Mouse (Mus musculus): Measurements from ENCODE around the gene Kctd20. TPM values are rescaled to one million over a fixed set of nuclear protein-coding genes. Genes with fewer than 3 reads are reported as not detected.

The Kctd20 gene
- polyA plus RNA-seq, 1 experiment: 77.9 TPM

DNA sequence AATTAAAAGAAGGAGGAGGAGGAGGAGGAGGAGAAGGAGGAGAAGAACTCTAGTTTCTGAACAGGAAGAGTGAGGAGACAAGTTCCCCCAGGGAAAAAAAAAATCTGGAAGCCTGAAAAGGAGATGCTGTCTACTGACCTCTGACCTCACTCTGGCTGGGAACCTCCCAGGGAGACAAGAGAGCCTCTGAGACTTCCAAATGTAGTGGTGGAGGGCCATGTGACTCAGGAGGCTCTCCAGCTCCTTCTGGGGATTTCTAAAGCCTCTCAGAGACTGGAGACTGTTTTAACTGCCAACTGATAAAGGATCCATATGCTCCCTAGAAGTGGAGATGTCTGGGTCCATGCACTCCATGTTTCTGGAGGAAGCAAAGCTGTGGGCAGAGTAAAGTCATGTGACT, 62.5 kb downstream of the Kctd20 start:
- no peaks in the 10 kb centered on the region for H3K27me3 ChIP-seq (ENCODE audit: control insufficient read depth, insufficient read depth, low read length, poor library complexity, severe bottlenecking)
- no peaks in the 10 kb centered on the region for H3K36me3 ChIP-seq (ENCODE audit: control insufficient read depth, insufficient read depth, low read length, poor library complexity, severe bottlenecking)
- H3K9me3 ChIP-seq (replicated peaks; ENCODE audit: control insufficient read depth, insufficient read depth, low read length, poor library complexity, severe bottlenecking): no peaks in the 10 kb centered on the region
- peaks cover 4% of the 10 kb centered on the region for H3K4me1 ChIP-seq (ENCODE audit: control insufficient read depth, insufficient read depth, low read length)
- H3K27ac ChIP-seq (ENCODE audit: insufficient read depth, low read length): peak overlapping the region; percentile 79
- no peak for TF ChIP-seq POLR2A (IDR thresholded peaks at IDR 0.05; ENCODE audit: insufficient read depth, low read length)
- TF ChIP-seq CTCF (IDR thresholded peaks at IDR 0.05; ENCODE audit: low read depth, low read length): no peak
- TF ChIP-seq EP300 (IDR thresholded peaks at IDR 0.05; ENCODE audit: insufficient read depth, low read depth, low read length): no peak
- no peak overlapping the region for H3K9ac ChIP-seq (ENCODE audit: low read depth, poor library complexity, severe bottlenecking)
- H3K4me3 ChIP-seq (ENCODE audit: low read depth, low read length): no peak overlapping the region

DNA sequence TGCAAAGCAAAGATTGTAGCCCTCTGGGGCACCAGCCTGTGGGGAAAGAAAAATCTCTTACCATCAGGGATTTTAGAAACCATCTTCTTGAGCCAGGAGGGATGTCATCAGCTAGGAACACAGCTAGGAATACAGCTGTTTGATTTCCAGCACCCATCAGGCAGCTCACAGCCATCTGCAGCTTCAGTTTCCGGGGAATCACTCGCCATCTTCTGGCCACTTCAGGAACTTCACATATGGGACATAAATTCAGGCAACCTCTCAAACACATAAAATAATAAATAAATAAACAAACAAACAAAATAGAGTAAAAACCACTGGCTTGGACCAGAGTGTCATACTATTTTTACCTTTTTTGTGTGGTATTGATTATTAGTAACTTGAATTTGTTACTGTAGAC, 63.9 kb downstream of the Kctd20 start:
- peaks cover 4% of the 10 kb centered on the region for H3K4me1 ChIP-seq (ENCODE audit: control insufficient read depth, insufficient read depth, low read length)
- no peaks in the 10 kb centered on the region for H3K9me3 ChIP-seq (replicated peaks; ENCODE audit: control insufficient read depth, insufficient read depth, low read length, poor library complexity, severe bottlenecking)
- no peaks in the 10 kb centered on the region for H3K36me3 ChIP-seq (ENCODE audit: control insufficient read depth, insufficient read depth, low read length, poor library complexity, severe bottlenecking)
- H3K4me3 ChIP-seq (ENCODE audit: low read depth, low read length): no peak overlapping the region
- no peak overlapping the region for H3K9ac ChIP-seq (ENCODE audit: low read depth, poor library complexity, severe bottlenecking)
- H3K27me3 ChIP-seq (ENCODE audit: control insufficient read depth, insufficient read depth, low read length, poor library complexity, severe bottlenecking): no peaks in the 10 kb centered on the region
- peak overlapping the region; percentile 70 for H3K27ac ChIP-seq (ENCODE audit: insufficient read depth, low read length)
- TF ChIP-seq POLR2A (IDR thresholded peaks at IDR 0.05; ENCODE audit: insufficient read depth, low read length) (no peak), EP300 (IDR thresholded peaks at IDR 0.05; ENCODE audit: insufficient read depth, low read depth, low read length) (no peak), CTCF (IDR thresholded peaks at IDR 0.05; ENCODE audit: low read depth, low read length) (peak; percentile 67)

DNA sequence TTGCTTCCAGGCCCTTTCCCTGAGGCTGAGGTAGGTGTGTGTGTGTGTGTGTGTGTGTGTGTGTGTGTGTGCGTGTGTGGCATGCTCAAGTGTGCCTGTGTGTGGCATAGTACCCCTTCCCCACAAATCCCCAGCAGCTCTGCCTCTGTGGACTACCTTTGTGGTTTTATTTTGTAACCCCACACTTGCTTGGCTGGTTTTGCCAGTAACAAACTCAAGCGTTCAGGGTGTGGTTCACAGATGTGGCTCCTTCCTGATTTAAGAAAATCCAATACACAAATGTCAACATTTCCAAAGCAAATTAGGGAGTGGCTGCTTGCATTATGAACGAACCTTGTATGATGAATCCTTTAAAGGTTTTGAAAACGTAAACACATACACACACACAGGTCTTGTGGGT, 65.0 kb downstream of the Kctd20 start:
- Histone ChIP-seq H3K36me3 (ENCODE audit: control insufficient read depth, insufficient read depth, low read length, poor library complexity, severe bottlenecking) (no peaks in the 10 kb centered on the region), H3K4me1 (ENCODE audit: control insufficient read depth, insufficient read depth, low read length) (peaks cover 4% of the 10 kb centered on the region), H3K9me3 (replicated peaks; ENCODE audit: control insufficient read depth, insufficient read depth, low read length, poor library complexity, severe bottlenecking) (no peaks in the 10 kb centered on the region), H3K4me3 (ENCODE audit: low read depth, low read length) (no peak overlapping the region), H3K9ac (ENCODE audit: low read depth, poor library complexity, severe bottlenecking) (no peak overlapping the region), H3K27ac (ENCODE audit: insufficient read depth, low read length) (peak overlapping the region; percentile 49), H3K27me3 (ENCODE audit: control insufficient read depth, insufficient read depth, low read length, poor library complexity, severe bottlenecking) (no peaks in the 10 kb centered on the region)
- TF ChIP-seq CTCF (IDR thresholded peaks at IDR 0.05; ENCODE audit: low read depth, low read length): no peak
- no peak for TF ChIP-seq EP300 (IDR thresholded peaks at IDR 0.05; ENCODE audit: insufficient read depth, low read depth, low read length)
- TF ChIP-seq POLR2A (IDR thresholded peaks at IDR 0.05; ENCODE audit: insufficient read depth, low read length): no peak

DNA sequence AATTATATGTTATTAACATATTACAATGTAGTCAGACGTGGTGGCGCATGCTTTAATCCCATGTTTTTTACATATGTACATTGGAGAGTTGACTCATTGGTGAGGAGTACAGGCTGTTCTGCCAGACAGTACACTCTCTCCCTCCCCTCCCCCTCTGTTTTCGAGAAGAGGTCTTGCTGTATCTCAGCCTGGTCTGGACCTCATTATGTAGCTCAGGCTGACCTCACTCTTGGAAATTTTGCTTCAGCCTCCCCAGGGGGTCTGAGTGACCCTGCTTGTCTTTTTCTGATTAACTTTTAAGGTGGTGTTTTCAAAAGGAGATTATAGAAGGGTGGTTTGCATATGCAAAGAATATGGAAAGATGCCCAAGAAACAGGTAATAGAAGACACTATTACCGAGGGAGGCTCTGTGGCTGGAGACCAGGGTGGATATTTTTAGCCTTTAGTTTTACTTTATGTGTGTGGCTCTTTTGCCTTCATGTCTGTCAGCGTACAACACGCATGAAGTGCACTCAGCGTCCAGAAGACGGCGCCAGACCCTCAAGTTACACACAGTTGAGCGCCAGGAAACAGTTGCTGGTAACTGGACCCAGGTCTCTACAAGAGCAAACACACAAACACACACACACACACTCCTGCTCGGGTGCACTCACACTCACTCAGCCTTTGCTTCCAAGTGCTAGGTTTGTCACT, 66.7 kb downstream of the Kctd20 start:
- no peaks in the 10 kb centered on the region for H3K36me3 ChIP-seq (ENCODE audit: control insufficient read depth, insufficient read depth, low read length, poor library complexity, severe bottlenecking)
- TF ChIP-seq POLR2A (IDR thresholded peaks at IDR 0.05; ENCODE audit: insufficient read depth, low read length) (no peak), EP300 (IDR thresholded peaks at IDR 0.05; ENCODE audit: insufficient read depth, low read depth, low read length) (no peak), CTCF (IDR thresholded peaks at IDR 0.05; ENCODE audit: low read depth, low read length) (peak; percentile 92)
- no peak overlapping the region for H3K9ac ChIP-seq (ENCODE audit: low read depth, poor library complexity, severe bottlenecking)
- H3K9me3 ChIP-seq (replicated peaks; ENCODE audit: control insufficient read depth, insufficient read depth, low read length, poor library complexity, severe bottlenecking): no peaks in the 10 kb centered on the region
- H3K4me3 ChIP-seq (ENCODE audit: low read depth, low read length): no peak overlapping the region
- H3K4me1 ChIP-seq (ENCODE audit: control insufficient read depth, insufficient read depth, low read length): peaks cover 3% of the 10 kb centered on the region
- H3K27me3 ChIP-seq (ENCODE audit: control insufficient read depth, insufficient read depth, low read length, poor library complexity, severe bottlenecking): no peaks in the 10 kb centered on the region
- peak overlapping the region; percentile 40; the same call in 1 of the 2 replicates for H3K27ac ChIP-seq (ENCODE audit: insufficient read depth, low read length)

Other genes with a start within 250 kb of the Kctd20 start
- 8.5 and 8.8 TPM in 2 replicates for gene AC170998.1, start 225.9 kb upstream of the Kctd20 start, polyA plus RNA-seq (2011; ENCODE audit: insufficient read depth, insufficient read length, low read depth, missing spikeins)
- 49.0 and 50.7 TPM in 2 replicates for gene Mapk13, start 182.7 kb upstream of the Kctd20 start, polyA plus RNA-seq (2011; ENCODE audit: insufficient read depth, insufficient read length, low read depth, missing spikeins)
- 89.8 and 92.9 TPM in 2 replicates for gene Brpf3, start 150.9 kb upstream of the Kctd20 start, polyA plus RNA-seq (2011; ENCODE audit: insufficient read depth, insufficient read length, low read depth, missing spikeins)
- gene Pnpla1, start 93.5 kb upstream of the Kctd20 start, polyA plus RNA-seq (2011; ENCODE audit: insufficient read depth, insufficient read length, low read depth, missing spikeins): 0.15 TPM in 1 of 2 replicates, not detected in the other
- 1.5 and 3.0 TPM in 2 replicates for gene 4930539E08Rik, start 36.6 kb upstream of the Kctd20 start, polyA plus RNA-seq (2011; ENCODE audit: insufficient read depth, insufficient read length, low read depth, missing spikeins)
- gene Pxt1, start 8.1 kb upstream of the Kctd20 start, polyA plus RNA-seq (2011; ENCODE audit: insufficient read depth, insufficient read length, low read depth, missing spikeins): 0.67 and 2.4 TPM in 2 replicates
- gene Stk38, start 56.0 kb downstream of the Kctd20 start, polyA plus RNA-seq (2011; ENCODE audit: insufficient read depth, insufficient read length, low read depth, missing spikeins): 171 TPM in 2 replicates
- gene Srsf3, start 80.7 kb downstream of the Kctd20 start, polyA plus RNA-seq (2011; ENCODE audit: insufficient read depth, insufficient read length, low read depth, missing spikeins): 541 and 557 TPM in 2 replicates
- gene Cdkn1a, start 139.0 kb downstream of the Kctd20 start, polyA plus RNA-seq (2011; ENCODE audit: insufficient read depth, insufficient read length, low read depth, missing spikeins): 171 and 178 TPM in 2 replicates
- not detected in 2 replicates for gene Rab44, start 162.2 kb downstream of the Kctd20 start, polyA plus RNA-seq (2011; ENCODE audit: insufficient read depth, insufficient read length, low read depth, missing spikeins)

All from ES-Bruce4 (cell line).